Mouse (Mus musculus) erythroblast, adult 5-6 weeks (primary cell): ENCODE data around the gene Meis2. TPM values are rescaled to one million over a fixed set of nuclear protein-coding genes. Genes with fewer than 3 reads are reported as not detected.

Experiments used
- ATAC-seq: replicated peaks from 2 replicates; pipeline ENCODE4 v1.8.0; 2016; ENCODE audit warnings: moderate number of reproducible peaks, mild to moderate bottlenecking, moderate TSS enrichment, inconsistent platforms; ENCODE audit not compliant: poor library complexity, low FRiP score, severe bottlenecking
- total RNA-seq, 2 experiments: library from RNA; stranded (forward) in 1 of 2; stranded (reverse) in 1 of 2; fragments of 150-400 nt in 1 of 2; fragments of 200-764, 138-1000 nt in 1 of 2; gene quantifications; 2 replicates each; pipeline versions ENCODE4 v1.2.3 to v1.2.4; 2015 to 2017; ENCODE audit warnings: low replicate concordance in 2 of 2

Gene Meis2
- total RNA-seq, 2 experiments from 2014 or later = not detected

DNA sequence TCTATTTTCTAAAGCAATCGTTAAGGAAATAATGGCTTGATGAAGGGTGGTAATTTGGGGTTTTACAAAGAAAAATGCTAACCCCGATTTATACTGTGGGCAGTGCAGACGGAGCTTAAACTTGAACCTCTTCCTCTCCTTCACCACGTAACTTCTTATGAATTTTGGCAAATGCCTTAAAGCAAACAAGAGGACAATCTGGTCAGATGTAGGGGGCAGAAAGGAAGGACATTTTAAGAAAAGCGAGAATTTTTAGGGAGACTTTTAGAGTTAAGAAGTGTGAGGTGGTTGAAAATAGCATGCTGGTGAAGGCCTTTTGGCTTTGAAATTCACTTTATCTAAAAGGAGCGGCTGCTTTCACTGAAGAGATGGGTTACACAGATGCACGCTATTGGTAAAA, 3.3 kb upstream of the Meis2 start:
- no peak for ATAC-seq

DNA sequence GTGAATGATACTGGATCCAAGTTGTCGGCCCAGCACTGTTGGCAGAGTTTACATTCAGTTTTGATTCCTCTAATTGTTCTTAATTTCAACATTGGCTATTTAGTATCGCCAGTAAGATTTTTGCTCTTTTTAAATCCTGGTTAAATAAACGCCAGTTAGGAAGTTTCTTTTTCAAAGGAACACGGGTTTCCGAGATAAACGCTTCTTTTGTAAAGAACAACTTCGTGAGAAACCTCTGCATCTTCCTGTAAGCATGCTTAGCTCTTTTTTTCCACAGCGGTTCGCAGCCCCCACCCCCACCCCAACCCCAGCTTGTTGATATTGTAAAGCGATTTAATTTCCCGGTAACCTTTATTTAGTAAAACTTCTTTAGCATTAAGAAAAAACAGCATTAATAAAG, 2.8 kb upstream of the Meis2 start:
- ATAC-seq = no peak

DNA sequence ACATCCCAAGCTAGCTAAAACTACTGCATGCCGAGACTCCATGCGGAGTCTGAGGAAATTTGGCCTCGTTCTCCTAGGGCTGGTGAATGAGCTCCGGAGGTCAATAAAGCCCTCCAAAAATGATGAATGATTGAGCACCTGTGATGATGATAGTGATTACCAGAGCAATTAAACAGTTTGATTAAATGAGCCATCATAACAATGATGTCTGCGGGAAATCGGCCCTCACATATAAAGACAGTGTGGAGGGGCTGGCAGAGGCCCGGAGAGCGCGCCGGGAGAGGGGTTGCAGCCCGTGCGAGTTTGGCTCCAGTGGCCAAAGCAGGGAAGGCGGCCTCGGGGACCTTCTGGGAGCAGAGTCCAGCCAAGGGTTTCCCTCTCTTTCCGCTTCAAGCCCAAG, 2.1 kb upstream of the Meis2 start:
- no peak for ATAC-seq

DNA sequence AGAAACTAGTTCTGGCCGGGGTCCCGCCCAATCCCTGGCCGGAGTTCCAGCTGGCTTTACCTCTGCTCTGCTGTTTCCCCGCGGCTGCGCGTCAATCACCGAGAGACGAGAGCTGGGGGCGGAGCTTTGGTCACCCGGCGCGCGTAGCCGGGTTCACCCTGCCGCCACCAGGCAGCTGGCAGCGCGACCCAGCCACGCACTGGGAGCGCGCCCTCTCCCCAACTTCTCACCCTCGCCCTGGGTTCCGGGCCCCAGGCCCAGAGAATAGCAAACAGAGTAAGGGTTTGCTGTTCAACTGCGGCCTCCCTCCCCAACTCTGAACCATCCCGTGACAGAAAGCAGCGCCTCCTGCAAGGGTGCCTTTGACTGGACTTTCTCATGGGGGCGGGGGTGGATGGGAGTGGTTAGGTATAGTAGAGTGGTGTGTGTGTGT, 1.4 kb upstream of the Meis2 start:
- ATAC-seq = no peak

DNA sequence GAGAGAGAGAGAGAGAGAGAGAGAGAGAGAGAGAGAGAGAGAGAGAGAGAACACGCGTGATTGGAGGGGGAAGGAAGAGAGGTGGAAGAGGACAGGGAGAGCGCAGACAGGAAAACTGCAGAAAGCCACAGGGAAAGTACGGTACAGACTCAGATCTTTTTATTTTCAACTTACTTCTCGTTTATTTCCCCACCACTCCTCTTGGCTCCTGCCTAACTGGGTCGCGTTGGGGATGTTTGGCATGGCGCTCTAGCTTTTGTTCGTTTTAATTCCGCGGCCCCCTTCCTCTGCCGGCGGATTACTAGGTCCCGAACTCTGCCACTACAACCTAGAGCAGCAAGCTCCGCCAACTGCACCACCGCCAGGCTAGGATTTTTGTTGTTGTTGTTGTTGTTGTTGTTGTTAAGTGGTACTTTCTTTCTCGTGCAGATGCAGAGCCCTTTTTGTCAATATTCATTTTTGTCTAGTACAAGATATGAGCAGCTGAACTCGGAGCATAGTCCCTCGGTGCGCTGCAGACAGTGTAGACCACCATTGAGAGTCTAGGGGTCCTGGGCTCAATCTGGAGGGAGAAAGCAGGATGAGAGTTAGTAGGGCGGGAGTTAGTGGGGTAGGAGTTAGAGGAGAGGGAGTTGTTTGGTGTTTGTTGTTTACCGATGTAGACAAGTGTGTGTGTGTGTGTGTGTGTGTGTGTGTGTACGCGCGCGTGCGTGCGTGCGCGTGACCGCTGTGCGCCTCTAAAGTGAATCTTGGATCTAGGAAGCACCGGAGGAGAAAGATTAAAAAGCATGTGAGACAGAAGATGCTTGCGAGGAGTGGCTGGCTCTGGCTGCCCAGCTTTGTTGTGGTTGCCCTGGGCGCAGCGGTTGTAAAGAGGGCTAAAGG, 660 bp upstream of the Meis2 start:
- ATAC-seq = no peak

DNA sequence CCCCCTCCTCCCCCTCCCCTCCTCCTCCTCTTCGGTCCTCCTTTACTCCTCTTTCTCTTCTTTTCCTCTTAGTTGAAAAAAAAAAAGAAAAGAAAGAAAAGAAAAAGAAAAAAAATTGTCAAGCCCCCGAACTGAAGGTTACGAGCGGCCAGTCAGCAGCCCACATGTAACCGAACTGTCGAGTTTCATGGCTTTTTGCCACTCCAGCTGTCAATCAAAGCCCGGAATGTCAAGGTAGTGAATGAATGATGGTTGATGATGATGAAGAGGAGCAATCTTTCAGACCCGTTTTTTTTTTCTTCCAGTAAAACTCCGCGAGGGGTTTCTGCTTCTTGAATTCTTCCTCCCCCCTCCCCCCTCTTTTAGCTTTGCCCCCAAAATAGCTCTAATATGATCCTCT, 582 bp downstream of the Meis2 start:
- ATAC-seq = no peak

DNA sequence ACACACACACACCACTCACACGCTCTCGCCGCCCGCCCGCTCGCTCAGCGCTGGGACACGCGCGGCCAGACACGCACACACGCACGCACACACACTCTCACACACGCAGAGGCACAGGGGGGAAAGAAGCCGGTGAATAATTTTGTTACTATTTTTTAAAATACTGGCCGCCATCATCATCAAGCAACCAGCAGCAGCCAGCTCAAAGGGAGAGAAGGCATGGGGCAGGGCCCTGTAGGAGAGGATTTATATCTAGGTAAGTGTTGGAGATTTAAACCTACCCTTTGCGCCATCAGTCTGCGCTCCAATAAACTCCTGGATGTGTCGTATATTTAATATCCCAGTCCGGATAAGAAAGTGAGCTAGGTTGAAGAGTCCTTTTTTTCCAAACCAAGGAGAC, 1.1 kb downstream of the Meis2 start:
- ATAC-seq = no peak

DNA sequence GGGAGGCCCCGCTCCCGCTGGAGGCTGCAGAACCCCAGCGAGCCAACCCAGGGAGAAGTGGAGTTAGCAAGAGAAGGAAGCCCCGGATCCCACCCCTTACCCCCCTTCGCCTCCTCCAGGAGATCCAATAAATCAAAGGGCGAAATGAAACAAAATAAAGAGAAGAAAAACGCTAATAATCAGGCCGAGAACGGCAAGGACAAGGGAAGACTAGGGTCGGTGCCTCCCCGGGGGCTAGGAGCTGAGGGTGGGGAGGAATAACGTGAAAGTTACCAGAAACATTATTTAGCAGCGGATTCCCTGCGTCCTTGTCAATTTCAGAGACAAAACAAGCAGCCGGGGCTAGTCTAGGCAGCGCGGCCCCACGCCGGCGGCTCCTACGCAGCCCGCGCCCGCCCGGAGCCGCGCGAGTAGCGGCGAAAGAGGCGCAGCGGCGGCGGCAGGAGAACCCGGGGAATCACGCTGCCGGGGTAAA, 1.8 kb downstream of the Meis2 start:
- ATAC-seq = no peak

DNA sequence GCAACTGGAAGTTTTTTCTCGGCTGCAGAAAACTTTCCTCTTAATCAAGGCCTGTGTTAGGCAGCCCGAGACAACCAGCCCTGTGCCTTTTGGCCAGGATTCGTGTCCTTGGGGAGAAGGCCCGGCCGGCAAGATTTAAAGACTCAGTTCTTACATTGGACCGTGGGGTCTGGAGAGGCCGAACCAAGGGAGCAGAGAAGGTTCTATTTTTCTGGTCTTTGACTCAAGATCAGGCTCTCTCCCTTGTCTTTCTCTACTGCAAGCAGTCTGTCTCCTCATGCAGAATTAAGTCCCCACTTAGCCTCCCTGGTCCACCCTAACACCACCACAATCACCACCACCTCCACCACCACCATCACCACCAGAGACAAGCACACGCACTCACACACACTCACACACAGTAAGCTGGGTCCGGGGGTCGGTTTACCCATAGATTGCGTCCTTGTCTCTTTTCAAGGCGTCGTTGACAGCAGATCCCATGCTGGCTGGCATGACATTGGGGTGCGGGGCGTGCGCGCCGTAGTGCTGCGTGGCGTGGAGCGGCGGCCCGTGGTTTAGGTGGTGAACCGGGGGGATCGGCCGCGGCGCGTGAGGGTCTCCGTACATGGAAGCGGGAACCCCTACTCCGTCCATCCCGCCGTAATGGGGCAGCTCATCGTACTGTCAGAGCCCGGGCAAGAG, 2.7 kb downstream of the Meis2 start:
- no peak for ATAC-seq

DNA sequence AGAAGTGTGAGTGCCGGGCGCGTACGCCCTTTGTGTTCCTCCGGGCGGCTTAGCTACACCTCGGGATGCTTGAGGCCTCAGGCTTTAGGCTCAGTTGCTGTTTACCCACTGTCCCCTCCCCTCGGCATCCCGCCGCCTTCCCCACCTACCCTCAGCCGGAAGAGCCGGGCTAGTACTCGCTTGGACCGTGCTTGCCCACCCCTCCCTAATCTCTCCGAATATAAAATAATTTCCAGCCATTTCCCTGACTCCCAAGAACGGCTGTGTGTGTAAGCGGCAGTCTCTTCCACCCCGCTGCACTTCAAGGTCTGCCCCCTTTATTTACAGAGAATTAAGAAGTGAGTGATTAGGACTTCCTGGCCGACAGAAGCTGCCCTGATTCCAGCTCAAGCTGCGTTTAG, 3.4 kb downstream of the Meis2 start:
- ATAC-seq = no peak

DNA sequence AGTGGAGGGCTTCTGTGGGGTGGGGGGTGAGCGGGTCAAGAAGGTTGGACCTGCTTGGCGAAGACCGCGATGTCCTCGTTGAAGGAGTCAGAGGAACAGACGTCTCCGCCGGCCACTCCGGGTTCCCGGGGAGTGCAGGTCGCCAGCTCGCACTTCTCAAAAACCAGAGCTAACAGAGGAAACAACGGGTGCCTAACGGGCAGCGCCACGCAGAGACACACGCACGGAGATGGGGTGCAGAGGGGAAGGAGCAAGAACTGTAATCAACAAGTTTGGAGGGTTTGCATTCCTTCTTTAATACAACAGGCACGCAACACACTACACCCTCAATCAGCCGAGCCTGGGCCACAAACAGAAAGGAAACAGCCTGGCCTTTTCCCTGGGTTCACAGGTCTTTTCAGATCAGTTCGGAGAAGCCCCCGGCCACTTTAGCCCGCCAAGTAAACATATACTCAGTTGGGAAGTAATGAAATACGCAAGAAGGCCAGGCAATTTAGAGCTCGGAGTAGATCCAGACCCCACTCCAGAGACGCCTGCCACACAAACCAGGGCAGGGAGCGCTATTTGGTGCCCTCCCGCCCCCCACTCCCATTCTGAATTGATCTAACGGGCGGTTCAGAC, 4.1 kb downstream of the Meis2 start:
- no peak for ATAC-seq

DNA sequence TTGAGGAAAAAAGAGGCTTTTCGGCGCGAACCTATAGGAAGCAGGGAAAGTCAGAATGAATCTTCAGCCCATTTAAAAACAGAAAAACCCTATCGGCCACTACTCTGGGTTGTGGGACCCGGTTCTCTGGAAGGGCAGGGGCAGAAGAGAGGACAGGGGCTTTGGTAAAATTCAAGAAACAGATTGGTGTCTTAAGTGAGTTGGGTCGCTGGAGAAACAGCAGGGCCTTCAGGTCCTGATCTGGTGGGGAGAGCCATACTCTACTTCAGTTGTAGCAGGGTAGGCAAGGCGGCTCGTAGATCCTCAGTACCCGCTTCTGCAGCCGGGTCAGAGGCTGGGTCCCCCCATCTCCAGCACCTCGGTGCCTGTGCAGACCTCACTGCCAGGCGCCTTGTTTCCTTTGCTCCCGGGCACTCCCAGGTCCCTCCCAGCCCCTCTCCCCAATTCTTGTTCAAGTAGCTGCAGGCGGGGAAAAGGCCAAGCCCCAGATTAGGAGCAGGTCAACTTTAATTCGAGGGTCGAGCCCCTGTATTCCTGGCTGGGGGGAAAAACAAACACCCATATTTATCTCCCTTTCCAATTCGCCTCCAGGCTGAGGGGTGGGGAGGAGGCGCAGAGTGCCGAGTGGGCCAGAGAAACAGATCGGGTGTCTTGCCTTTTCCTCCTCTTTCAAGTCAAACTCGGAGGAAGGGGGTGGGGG, 4.8 kb downstream of the Meis2 start:
- no peak for ATAC-seq

DNA sequence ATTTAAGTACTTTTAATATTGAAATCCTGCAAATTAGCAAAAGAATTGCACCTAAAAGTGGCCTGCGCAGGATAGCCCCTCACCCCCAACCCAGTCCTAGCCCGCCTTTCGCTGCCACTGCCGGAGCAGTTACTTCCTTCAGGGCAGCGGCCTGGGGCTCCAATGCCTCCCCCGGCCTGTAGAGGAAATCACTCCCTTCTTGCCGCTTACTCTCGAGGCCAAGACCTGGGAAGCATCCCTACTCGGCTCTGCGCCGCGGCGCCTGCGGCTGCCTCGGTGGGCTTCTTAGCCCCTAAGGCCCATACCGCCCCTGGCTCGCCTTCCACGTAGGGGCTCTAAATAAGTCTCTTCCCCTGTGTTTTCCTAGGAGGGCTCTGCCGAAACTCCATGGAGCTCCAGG, 5.4 kb downstream of the Meis2 start:
- no peak for ATAC-seq

DNA sequence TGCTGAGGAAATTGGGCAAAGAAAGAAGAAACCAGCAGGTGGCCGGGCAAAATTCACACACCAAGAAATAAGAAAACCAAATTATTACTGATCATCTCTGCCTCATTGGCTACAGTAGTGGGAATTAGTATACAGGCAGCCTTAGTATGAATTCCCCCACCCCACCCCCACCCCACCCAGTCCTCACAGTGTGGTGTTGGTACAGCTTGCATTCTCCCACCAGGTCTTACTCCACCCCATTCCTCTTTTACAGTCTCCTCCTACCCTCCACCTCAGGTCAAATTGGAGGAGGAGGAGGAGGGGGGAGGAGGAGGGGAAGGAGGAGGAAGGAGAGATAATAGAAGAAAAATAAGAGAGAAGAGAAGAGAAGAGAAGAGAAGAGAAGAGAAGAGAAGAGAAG, 6.0 kb downstream of the Meis2 start:
- ATAC-seq = no peak

DNA sequence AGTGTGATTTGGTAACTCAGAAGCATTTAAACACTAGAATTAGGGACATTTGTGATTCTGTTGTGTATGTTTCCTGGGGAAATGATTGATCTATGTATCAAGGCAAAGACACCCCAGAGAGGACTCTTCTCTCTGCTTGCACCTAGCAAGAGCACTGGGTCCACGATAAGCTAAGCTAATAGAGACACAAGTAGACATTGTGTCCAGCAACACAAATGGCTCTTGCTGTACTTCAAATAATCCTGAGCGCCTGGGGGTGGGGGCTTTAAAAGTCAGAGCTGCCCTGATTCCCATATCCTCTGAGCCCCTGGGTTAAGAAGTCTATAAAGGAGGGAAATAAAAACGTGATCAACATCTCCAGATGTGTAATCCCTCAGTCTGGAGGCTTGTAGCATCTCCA, 6.6 kb downstream of the Meis2 start:
- no peak for ATAC-seq

DNA sequence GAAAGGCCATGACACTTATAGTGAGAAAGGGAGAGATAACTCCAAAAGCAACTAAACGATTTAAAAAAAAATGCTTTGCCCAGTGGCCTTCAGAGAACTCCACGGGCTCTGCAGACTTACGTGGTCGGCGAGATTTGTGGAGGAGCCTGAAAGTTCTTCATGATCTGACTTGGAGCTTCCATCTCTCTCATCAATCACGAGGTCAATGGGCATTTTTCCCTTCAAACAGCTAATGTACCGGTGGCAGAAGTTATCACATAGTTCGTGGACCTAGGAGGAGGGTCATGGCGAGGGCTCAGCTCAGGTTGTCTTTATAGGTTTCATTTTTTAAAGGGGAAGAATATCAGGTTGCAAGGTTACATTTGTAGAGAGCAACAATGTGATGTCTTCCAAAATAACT, 7.1 kb downstream of the Meis2 start:
- no peak for ATAC-seq

DNA sequence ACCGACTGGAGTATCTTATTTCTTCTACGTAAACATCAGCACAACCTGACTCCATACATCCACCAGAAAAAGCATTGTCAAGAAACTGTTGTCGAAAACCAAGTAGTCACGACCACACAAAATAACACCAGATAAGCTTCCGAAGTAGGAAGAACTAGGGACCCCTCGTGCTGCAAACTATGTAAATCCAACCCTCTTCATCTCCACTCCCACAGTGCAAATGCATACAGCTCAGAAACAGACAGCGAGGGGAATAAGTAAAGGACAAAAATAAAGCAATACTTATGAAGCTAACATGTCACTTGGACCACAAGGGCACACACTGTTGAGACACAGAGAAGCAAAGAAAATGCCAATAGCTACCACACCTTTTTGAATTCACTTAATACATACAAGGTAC, 8.8 kb downstream of the Meis2 start:
- no peak for ATAC-seq

DNA sequence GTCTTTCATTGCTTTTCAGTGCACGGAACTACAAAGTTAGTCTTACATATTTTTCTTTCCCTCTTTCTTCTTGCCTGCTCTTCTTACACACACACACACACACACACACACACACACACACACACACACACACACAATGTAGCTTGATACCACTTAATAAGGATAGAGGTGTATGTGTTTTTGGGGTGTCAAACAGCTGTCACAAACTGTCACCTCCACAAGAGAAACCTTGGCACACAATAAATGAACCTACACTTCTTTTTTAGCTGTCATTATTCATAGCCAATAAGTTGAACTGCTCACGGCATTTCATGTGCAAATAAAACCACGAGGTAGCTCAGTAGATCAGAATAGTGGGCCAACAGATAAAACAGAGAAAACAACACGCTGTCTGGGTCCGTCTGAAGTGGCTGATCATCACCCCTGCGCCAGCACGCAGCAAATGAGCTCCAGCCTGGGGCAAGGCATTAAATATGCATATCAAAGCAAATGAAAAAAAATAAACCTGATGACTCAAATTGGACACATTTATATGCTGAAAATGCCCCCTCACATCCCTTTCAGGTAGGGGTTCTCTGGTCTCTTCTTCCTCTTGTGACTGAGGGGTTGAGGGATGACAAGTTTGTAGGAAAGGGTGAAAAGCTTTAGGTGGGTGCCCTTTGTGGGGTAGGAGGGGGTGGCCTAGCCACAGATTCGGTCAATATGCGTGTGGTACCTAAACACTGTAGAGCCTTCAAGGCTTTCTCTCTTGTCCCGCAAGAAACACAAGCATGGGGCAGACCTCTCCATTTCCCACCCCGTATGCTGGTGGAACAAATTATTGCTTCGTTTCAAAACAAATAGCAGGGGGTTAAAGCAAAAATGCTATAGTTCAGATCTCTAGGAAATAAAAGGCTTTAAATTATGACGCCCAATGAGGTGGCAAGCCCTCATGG, 9.7 kb downstream of the Meis2 start:
- ATAC-seq = no peak

DNA sequence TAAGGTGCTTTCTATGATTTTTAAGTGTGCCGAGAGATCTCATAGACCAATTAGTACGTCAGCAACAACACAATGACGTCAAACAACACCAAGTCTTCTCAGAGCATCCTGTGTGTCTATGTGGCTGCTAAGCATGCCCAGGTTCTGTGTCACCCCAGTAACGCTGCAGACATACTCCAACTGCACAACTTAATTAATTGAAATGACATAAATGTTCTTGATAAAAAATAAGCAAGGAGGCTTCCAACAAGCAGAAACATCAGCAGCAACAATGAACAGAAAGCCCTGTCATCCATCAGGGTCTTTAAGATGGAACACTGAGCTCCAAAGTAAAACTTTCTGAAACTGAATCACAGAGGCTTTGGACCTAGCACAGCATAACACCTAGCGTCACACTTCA, 11.7 kb downstream of the Meis2 start:
- no peak for ATAC-seq
